Mouse (Mus musculus): ENCODE measurements around the gene Upf3b.
"Not testable (repeated sequence)": the region's sequence is repeated elsewhere in the genome, so short reads cannot be mapped to it uniquely, and the experiment has no call there.

Upf3b gene

GRCm38 (mm10) chrX:37110193-37110880 is at the start of gene Upf3b:
Gene Upf3b, minus strand, starts transcription at chrX:37110322.
- peak; percentile 84 to 92 for DNase-seq

GRCm38 (mm10) chrX:37157839-37158238 is 47.7 kb upstream of the Upf3b start:
- peak in 1 of 2 experiments; percentile 5 for DNase-seq

- peak in 1 of 2 experiments; percentile 27 for DNase-seq
Measured at GRCm38 (mm10) chrX:37144954-37145353, 34.8 kb upstream of the Upf3b start.

GRCm38 (mm10) chrX:37144498-37144897 is 34.4 kb upstream of the Upf3b start:
- not testable (repeated sequence) for DNase-seq

- no peak for DNase-seq
Measured at GRCm38 (mm10) chrX:37141732-37142131, 31.6 kb upstream of the Upf3b start.

- peak; percentile 81 to 82 for DNase-seq
Measured at GRCm38 (mm10) chrX:37126671-37127358, 16.7 kb upstream of the Upf3b start, which contains the start of gene Nkap. Gene Nkap, plus strand, starts transcription at chrX:37126795.

GRCm38 (mm10) chrX:37125511-37125910 is 15.4 kb upstream of the Upf3b start:
- no peak for DNase-seq

- no peak for DNase-seq
Measured at GRCm38 (mm10) chrX:37120212-37120611, 10.1 kb upstream of the Upf3b start.

- no peak for DNase-seq
Measured at GRCm38 (mm10) chrX:37119585-37119984, 9.5 kb upstream of the Upf3b start.

GRCm38 (mm10) chrX:37117085-37117484 is 7.0 kb upstream of the Upf3b start:
- DNase-seq = no peak

GRCm38 (mm10) chrX:37110881-37111193 is 715 bp upstream of the Upf3b start:
- no peak for DNase-seq

GRCm38 (mm10) chrX:37109526-37110192 is 463 bp downstream of the Upf3b start:
- no peak for DNase-seq

- DNase-seq = no peak
Measured at GRCm38 (mm10) chrX:37103826-37104225, 6.3 kb downstream of the Upf3b start.

- DNase-seq = no peak
Measured at GRCm38 (mm10) chrX:37098681-37099080, 11.4 kb downstream of the Upf3b start.

GRCm38 (mm10) chrX:37095106-37095768 is 14.9 kb downstream of the Upf3b start:
- DNase-seq = no peak

GRCm38 (mm10) chrX:37091457-37091856 is 18.7 kb downstream of the Upf3b start:
- DNase-seq = no peak

- DNase-seq = no peak
Measured at GRCm38 (mm10) chrX:37088778-37089177, 21.3 kb downstream of the Upf3b start.

- DNase-seq = no peak
Measured at GRCm38 (mm10) chrX:37085665-37086064, 24.5 kb downstream of the Upf3b start.

GRCm38 (mm10) chrX:37084927-37085660 is 25.0 kb downstream of the Upf3b start, which contains the start of gene Rpl39:
Gene Rpl39, minus strand, starts transcription at chrX:37085402.
- peak; percentile 86 to 89 for DNase-seq

- peak; percentile 8 to 21 for DNase-seq
Measured at GRCm38 (mm10) chrX:37084318-37084926, 25.7 kb downstream of the Upf3b start.

GRCm38 (mm10) chrX:37081194-37081593 is 28.9 kb downstream of the Upf3b start:
- no peak for DNase-seq

- not testable (repeated sequence) for DNase-seq
Measured at GRCm38 (mm10) chrX:37080345-37080744, 29.8 kb downstream of the Upf3b start.
